Mouse (Mus musculus): ENCODE data around the gene Dpy19l3.

Dpy19l3 gene

DNA sequence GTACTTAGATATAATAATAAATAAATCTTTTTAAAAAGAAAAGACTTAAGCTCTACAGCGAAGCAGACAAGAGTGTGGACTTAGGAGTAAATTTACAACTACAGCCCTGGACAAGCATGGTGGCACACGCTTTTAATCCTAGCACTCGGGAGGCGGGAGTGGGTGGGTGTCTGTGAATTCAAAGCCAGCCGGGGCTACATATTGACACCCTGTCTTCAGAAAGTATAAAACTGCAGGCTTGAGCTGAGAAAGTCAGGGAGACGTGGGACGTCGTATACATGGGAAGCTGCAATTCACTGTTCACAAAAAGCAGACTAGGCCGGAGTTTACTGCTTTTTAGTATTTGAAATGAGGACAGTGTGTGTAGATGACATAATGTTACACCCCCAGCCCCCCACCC lies 117.4 kb downstream of the Dpy19l3 start:
- no peak for DNase-seq (ENCODE audit: low read depth)

DNA sequence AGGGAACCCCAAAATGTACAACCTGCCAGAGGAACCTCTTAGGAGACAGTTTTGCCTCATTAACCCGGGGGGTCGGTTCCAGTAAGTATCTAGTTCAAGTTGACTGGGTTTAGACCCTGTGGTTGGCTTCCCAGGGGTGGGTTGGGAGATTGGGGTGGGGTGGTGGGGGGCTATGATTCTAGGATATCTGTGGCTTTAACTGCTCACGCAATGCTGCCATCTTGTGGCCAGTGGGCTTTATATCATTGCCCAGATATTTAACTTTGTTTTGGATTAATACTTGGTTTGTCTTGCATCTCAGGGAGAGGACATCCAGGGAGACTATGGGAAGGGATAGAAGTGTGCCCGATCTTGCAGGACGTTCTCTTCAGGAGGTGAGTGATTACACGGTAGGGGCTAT lies 118.0 kb downstream of the Dpy19l3 start:
- peak; percentile 15 for DNase-seq (ENCODE audit: low read depth)
